Comparison of ENCODE assay signal across 11 mouse cellular contexts in the genomic region with DNA sequence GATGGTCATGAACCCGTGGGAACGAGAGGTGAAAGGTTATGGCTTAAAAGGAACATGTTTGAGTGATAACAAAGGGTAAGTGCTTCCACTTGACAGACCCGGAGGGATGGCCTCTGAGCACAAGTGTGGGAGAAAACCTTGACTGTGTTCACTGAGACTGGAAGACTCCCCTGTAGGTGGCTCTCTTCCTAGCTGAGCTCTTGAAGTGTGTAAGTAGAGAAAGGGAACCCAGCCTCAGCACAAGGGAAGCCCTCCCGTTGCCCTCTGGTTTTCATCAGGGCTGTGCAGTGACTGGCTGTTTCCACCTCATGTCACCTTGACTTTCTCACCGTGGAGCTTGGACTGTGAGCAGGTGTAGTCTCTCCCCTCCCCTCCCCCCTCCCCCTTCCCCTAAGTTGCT. TPM values are rescaled to one million over a fixed set of nuclear protein-coding genes. Genes with fewer than 3 reads are reported as not detected.
DNase-seq lines count a peak whose midpoint lies in the region; ATAC-seq and TF ChIP-seq lines count a peak whose summit lies in the region.
"Had no signal": no experiment of that assay in that cellular context is flagged by ENCODE, and none has a peak within 500 bp of the region (broad histone marks: within the 10 kb centered on the region; RNA-seq: fewer than 3 reads in every experiment).

No protein-coding gene starts in this region.

- H3K27me3 ChIP-seq in limb, embryonic 10.5 days (ENCODE audit: low read depth, poor library complexity, severe bottlenecking) = no peaks in the 10 kb centered on the region
- H3K27me3 ChIP-seq: lung, embryonic 15.5 days had no signal

- intact Hi-C loops in gastrocnemius, adult 2 months (cut with DNase I) = no loop called here

- no peak overlapping the region for H3K4me3 ChIP-seq in gastrocnemius, adult 2 months
- H3K4me3 ChIP-seq in lung, adult 2 months (replicated peaks; ENCODE audit: extremely low read depth, low read depth, low read length) = no peak overlapping the region
- no peak overlapping the region for H3K4me3 ChIP-seq in limb, embryonic 10.5 days
- H3K4me3 ChIP-seq: lung, embryonic 15.5 days had no signal

- no peaks in the 10 kb centered on the region for H3K36me3 ChIP-seq in limb, embryonic 10.5 days
- H3K36me3 ChIP-seq: lung, embryonic 15.5 days had no signal

- 25% methylated on average over 5 of the region's 5 CpGs for WGBS in lung, adult 2 months
- WGBS in limb, embryonic 10.5 days = 54% methylated on average over 5 of the region's 5 CpGs

- TF ChIP-seq CTCF in gastrocnemius, adult 2 months (IDR thresholded peaks at IDR 0.05) = peak; percentile 42
- 0 out of 2 replicates have a peak, but pooled peaks have one; percentile 13 for TF ChIP-seq CTCF in lung, adult 2 months (IDR thresholded peaks at IDR 0.05; ENCODE audit: insufficient read depth, low read length)

- H3K27ac ChIP-seq in gastrocnemius, adult 2 months = no peak overlapping the region; the same call in 1 of the 2 replicates
- no peak overlapping the region for H3K27ac ChIP-seq in limb, embryonic 10.5 days
- H3K27ac ChIP-seq: lung, embryonic 15.5 days had no signal

- TF ChIP-seq POLR2A in lung, adult 2 months (IDR thresholded peaks at IDR 0.05; ENCODE audit: borderline replicate concordance, extremely low read depth, low read depth, low read length) = no peak

- no peaks in the 10 kb centered on the region for H3K4me1 ChIP-seq in lung, adult 2 months (ENCODE audit: control insufficient read depth, insufficient read depth, low read length)
- peaks cover 13% of the 10 kb centered on the region; the same call in 1 of the 2 replicates for H3K4me1 ChIP-seq in limb, embryonic 10.5 days
- H3K4me1 ChIP-seq: lung, embryonic 15.5 days had no signal

- no peaks in the 10 kb centered on the region for H3K9me3 ChIP-seq in limb, embryonic 10.5 days (replicated peaks)
- H3K9me3 ChIP-seq: lung, embryonic 15.5 days had no signal

- no peak for DNase-seq in gastrocnemius, adult 2 months
- no peak for DNase-seq in gastrocnemius, adult 18-20 months (ENCODE audit: low spot score)
- no peak for DNase-seq in lung, adult 2 months
- no peak for DNase-seq in lung, postnatal 10 days
- DNase-seq in ZHBTc4 (ENCODE audit: low read depth, low spot score) = peak; percentile 55
- no peak for DNase-seq in limb, embryonic 10.5 days (ENCODE audit: low spot score)
- DNase-seq in neural tube, embryonic 10.5 days (ENCODE audit: extremely low spot score, low spot score) = no peak
- DNase-seq: cerebellum, adult 11 months; gastrocnemius, postnatal 10 days had no signal

- peak; percentile 72; the same call in 1 of the 2 replicates for ATAC-seq in neutrophil, adult 5-6 weeks (ENCODE audit: extremely low read depth, insufficient number of reproducible peaks, low FRiP score, poor library complexity, severe bottlenecking)

RNA-seq across cellular contexts. Expression of gene Nin, which starts 15.6 kb away (rescaled TPM):
- 10 to 100 TPM; 23.6 to 24.6 TPM for total RNA-seq in gastrocnemius, adult 2 months (2021)
- total RNA-seq in gastrocnemius, adult 18-20 months (2021) = 10 to 100 TPM; 22.2 to 33.3 TPM
- 14.9 and 18.9 TPM in 2 replicates for polyA plus RNA-seq in lung, adult 2 months (2012; rRNA removed)
- total RNA-seq in neutrophil, adult 5-6 weeks (2017) = 92.8 and 95.4 TPM in 2 replicates
- polyA plus RNA-seq in limb, embryonic 10.5 days (2016; fragmentation: Nextera tagmentation; extraction: Ambion mirVana) = 9.2 and 9.5 TPM in 2 replicates

RNA-seq across cellular contexts. Expression of gene Abhd12b, which starts 24.8 kb away (rescaled TPM):
- not detected for total RNA-seq in gastrocnemius, adult 2 months (2021)
- total RNA-seq in gastrocnemius, adult 18-20 months (2021) = not detected
- 0.11 and 0.19 TPM in 2 replicates for polyA plus RNA-seq in lung, adult 2 months (2012; rRNA removed)
- 0.70 TPM in 1 of 2 replicates, not detected in the other for total RNA-seq in neutrophil, adult 5-6 weeks (2017)
- 0.18 TPM in 1 of 2 replicates, not detected in the other for polyA plus RNA-seq in limb, embryonic 10.5 days (2016; fragmentation: Nextera tagmentation; extraction: Ambion mirVana)
- total RNA-seq: gastrocnemius, postnatal 10 days had no signal
